Mouse (Mus musculus): Measurements from ENCODE around the gene Kif6. TPM values are rescaled to one million over a fixed set of nuclear protein-coding genes. Genes with fewer than 3 reads are reported as not detected.
A peak's percentile ranks its signal among the peaks of the same experiment; 100 is the strongest.

Kif6 gene
- polyA plus RNA-seq, 1 experiment: 0.05 TPM

- no peaks in the 10 kb centered on the region for H3K36me3 ChIP-seq (ENCODE audit: control insufficient read depth, insufficient read depth, low read length)
- no peaks in the 10 kb centered on the region for H3K4me1 ChIP-seq (ENCODE audit: control insufficient read depth, insufficient read depth, insufficient read length, low read length)
- H3K27me3 ChIP-seq (ENCODE audit: control insufficient read depth, insufficient read depth, low read length): no peaks in the 10 kb centered on the region
- 70% methylated on average over 3 of the region's 3 CpGs for WGBS
- H3K4me3 ChIP-seq (ENCODE audit: low read depth, low read length): no peak overlapping the region
- no peak overlapping the region for H3K27ac ChIP-seq (ENCODE audit: insufficient read depth, low read depth, low read length)
- peak; percentile 5; the same call in 1 of the 2 replicates for TF ChIP-seq CTCF (IDR thresholded peaks at IDR 0.05; ENCODE audit: extremely low read depth, insufficient read length, insufficient replicate concordance, low read depth, low read length)
- TF ChIP-seq POLR2A (IDR thresholded peaks at IDR 0.05; ENCODE audit: low read depth, low read length): no peak
These were observed 121.4 kb downstream of the Kif6 start for GRCm38 (mm10) chr17:49736364-49736763.

- no peaks in the 10 kb centered on the region for H3K4me1 ChIP-seq (ENCODE audit: control insufficient read depth, insufficient read depth, insufficient read length, low read length)
- no peak overlapping the region for H3K4me3 ChIP-seq (ENCODE audit: low read depth, low read length)
- no peak overlapping the region for H3K27ac ChIP-seq (ENCODE audit: insufficient read depth, low read depth, low read length)
- H3K27me3 ChIP-seq (ENCODE audit: control insufficient read depth, insufficient read depth, low read length): no peaks in the 10 kb centered on the region
- 91% methylated on average over 6 of the region's 6 CpGs for WGBS
- TF ChIP-seq CTCF (IDR thresholded peaks at IDR 0.05; ENCODE audit: extremely low read depth, insufficient read length, insufficient replicate concordance, low read depth, low read length) (no peak), POLR2A (IDR thresholded peaks at IDR 0.05; ENCODE audit: low read depth, low read length) (no peak)
- no peaks in the 10 kb centered on the region for H3K36me3 ChIP-seq (ENCODE audit: control insufficient read depth, insufficient read depth, low read length)
These were observed 122.4 kb downstream of the Kif6 start for GRCm38 (mm10) chr17:49737217-49737774.

DNA sequence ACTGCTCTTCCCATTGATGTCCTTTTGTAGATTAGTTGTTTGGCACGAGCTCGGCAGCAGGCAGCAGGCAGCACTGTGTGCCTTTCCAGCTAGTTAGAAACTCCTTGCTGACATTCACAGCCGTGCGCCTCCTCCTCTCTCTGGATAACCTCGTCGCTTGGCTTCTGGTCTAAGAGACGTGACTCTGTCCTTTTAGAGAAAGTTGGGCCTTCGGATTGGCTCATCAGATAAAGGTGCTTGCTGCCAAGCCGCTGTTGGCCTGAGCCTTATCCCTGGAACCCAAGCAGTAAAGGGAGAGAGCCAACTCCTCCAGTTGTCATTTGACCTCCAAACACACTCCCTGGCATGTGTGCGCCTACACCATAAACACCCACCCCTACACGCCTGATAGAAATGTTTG is 123.4 kb downstream of the Kif6 start:
- Histone ChIP-seq H3K4me3 (ENCODE audit: low read depth, low read length) (no peak overlapping the region), H3K36me3 (ENCODE audit: control insufficient read depth, insufficient read depth, low read length) (no peaks in the 10 kb centered on the region), H3K27me3 (ENCODE audit: control insufficient read depth, insufficient read depth, low read length) (no peaks in the 10 kb centered on the region), H3K27ac (ENCODE audit: insufficient read depth, low read depth, low read length) (no peak overlapping the region), H3K4me1 (ENCODE audit: control insufficient read depth, insufficient read depth, insufficient read length, low read length) (no peaks in the 10 kb centered on the region)
- 40% methylated on average over 11 of the region's 11 CpGs for WGBS
- TF ChIP-seq POLR2A (IDR thresholded peaks at IDR 0.05; ENCODE audit: low read depth, low read length): no peak
- TF ChIP-seq CTCF (IDR thresholded peaks at IDR 0.05; ENCODE audit: extremely low read depth, insufficient read length, insufficient replicate concordance, low read depth, low read length): no peak

- 76% methylated on average over 9 of the region's 9 CpGs for WGBS
- no peaks in the 10 kb centered on the region for H3K4me1 ChIP-seq (ENCODE audit: control insufficient read depth, insufficient read depth, insufficient read length, low read length)
- TF ChIP-seq POLR2A (IDR thresholded peaks at IDR 0.05; ENCODE audit: low read depth, low read length): no peak
- TF ChIP-seq CTCF (IDR thresholded peaks at IDR 0.05; ENCODE audit: extremely low read depth, insufficient read length, insufficient replicate concordance, low read depth, low read length): no peak
- no peak overlapping the region for H3K27ac ChIP-seq (ENCODE audit: insufficient read depth, low read depth, low read length)
- H3K36me3 ChIP-seq (ENCODE audit: control insufficient read depth, insufficient read depth, low read length): no peaks in the 10 kb centered on the region
- no peak overlapping the region for H3K4me3 ChIP-seq (ENCODE audit: low read depth, low read length)
- H3K27me3 ChIP-seq (ENCODE audit: control insufficient read depth, insufficient read depth, low read length): no peaks in the 10 kb centered on the region
These were observed 125.2 kb downstream of the Kif6 start for GRCm38 (mm10) chr17:49739896-49740679.

GRCm38 (mm10) chr17:49741172-49741571 is 126.2 kb downstream of the Kif6 start:
- 81% methylated on average over 4 of the region's 4 CpGs for whole genome bisulfite sequencing
- Histone ChIP-seq H3K27me3 (ENCODE audit: control insufficient read depth, insufficient read depth, low read length) (no peaks in the 10 kb centered on the region), H3K36me3 (ENCODE audit: control insufficient read depth, insufficient read depth, low read length) (no peaks in the 10 kb centered on the region), H3K4me1 (ENCODE audit: control insufficient read depth, insufficient read depth, insufficient read length, low read length) (no peaks in the 10 kb centered on the region), H3K27ac (ENCODE audit: insufficient read depth, low read depth, low read length) (no peak overlapping the region), H3K4me3 (ENCODE audit: low read depth, low read length) (no peak overlapping the region)
- no peak for TF ChIP-seq CTCF (IDR thresholded peaks at IDR 0.05; ENCODE audit: extremely low read depth, insufficient read length, insufficient replicate concordance, low read depth, low read length)
- TF ChIP-seq POLR2A (IDR thresholded peaks at IDR 0.05; ENCODE audit: low read depth, low read length): no peak

DNA sequence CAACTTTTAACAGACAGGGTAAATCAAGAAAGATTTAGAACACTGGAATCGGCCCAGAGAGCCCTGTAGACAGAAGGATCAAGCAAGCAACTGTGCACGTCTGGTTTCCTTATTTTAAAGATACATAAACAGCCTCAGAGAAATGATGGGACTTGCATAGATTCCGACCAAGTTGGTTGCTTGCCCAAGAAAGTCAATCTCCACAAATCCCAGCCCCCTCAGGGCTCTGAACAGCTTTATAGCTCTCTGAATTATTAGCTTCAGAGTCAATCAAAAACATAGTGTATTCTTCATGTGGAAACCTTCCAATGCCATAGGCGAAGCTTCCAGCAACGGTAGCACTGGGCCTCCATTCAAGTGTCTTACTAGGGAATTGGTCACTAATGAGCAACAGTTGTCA is 127.0 kb downstream of the Kif6 start:
- H3K4me1 ChIP-seq (ENCODE audit: control insufficient read depth, insufficient read depth, insufficient read length, low read length): no peaks in the 10 kb centered on the region
- no peaks in the 10 kb centered on the region for H3K36me3 ChIP-seq (ENCODE audit: control insufficient read depth, insufficient read depth, low read length)
- no peak overlapping the region for H3K27ac ChIP-seq (ENCODE audit: insufficient read depth, low read depth, low read length)
- TF ChIP-seq CTCF (IDR thresholded peaks at IDR 0.05; ENCODE audit: extremely low read depth, insufficient read length, insufficient replicate concordance, low read depth, low read length) (no peak), POLR2A (IDR thresholded peaks at IDR 0.05; ENCODE audit: low read depth, low read length) (no peak)
- 80% methylated on average over 5 of the region's 5 CpGs for WGBS
- no peak overlapping the region for H3K4me3 ChIP-seq (ENCODE audit: low read depth, low read length)
- no peaks in the 10 kb centered on the region for H3K27me3 ChIP-seq (ENCODE audit: control insufficient read depth, insufficient read depth, low read length)
